In the genomic region with DNA sequence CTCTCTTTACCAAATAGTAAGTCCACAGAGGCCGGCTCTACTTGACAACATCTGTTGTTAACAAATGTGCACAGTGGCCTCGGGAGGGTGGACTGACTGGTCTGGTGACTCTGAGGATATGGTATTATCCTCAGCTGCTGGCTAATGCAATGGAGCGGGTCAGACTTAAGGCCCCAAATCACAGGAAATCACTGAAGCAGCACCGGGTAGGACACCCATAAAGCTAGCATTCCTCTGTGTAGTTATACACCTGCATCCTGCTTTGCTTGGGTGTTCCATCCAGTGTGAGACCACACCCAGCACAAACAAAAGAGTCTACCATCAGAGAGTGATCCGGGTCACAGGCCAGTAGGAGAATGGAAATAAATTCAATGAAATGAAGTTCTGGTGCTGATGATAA, we compare ENCODE assay signal across 14 mouse cellular contexts.
"Had no signal": no experiment of that assay in that cellular context is flagged by ENCODE, and none has a peak within 500 bp of the region (broad histone marks: within the 10 kb centered on the region; RNA-seq: fewer than 3 reads in every experiment).

No protein-coding gene starts in this region.

- H3K27me3 ChIP-seq: intestine, embryonic 15.5 days; limb, embryonic 15.5 days; liver, embryonic 13.5 days; neural tube, embryonic 12.5 days had no signal

- H3K9me3 ChIP-seq: intestine, embryonic 15.5 days; limb, embryonic 15.5 days; liver, embryonic 13.5 days; midbrain, embryonic 10.5 days; neural tube, embryonic 12.5 days had no signal

- H3K27ac ChIP-seq: intestine, embryonic 15.5 days; limb, embryonic 15.5 days; liver, embryonic 13.5 days; midbrain, embryonic 10.5 days; neural tube, embryonic 12.5 days had no signal

- ATAC-seq: intestine, embryonic 15.5 days had no signal

- H3K4me2 ChIP-seq: intestine, embryonic 15.5 days; limb, embryonic 15.5 days; liver, embryonic 13.5 days; neural tube, embryonic 12.5 days had no signal

- DNase-seq: kidney, adult 2 months; layer of hippocampus, postnatal 36 days; liver, embryonic 13.5 days; lung, adult 18-20 months; lung, postnatal 10 days; lung, postnatal 4 days; midbrain, embryonic 14.5 days; thymus, adult 18-20 months; thymus, postnatal 25 days had no signal

- H3K4me1 ChIP-seq: intestine, embryonic 15.5 days; liver, embryonic 13.5 days; midbrain, embryonic 10.5 days; neural tube, embryonic 12.5 days had no signal

- H3K36me3 ChIP-seq: intestine, embryonic 15.5 days; limb, embryonic 15.5 days; liver, embryonic 13.5 days; midbrain, embryonic 10.5 days; neural tube, embryonic 12.5 days had no signal

- H3K9ac ChIP-seq: intestine, embryonic 15.5 days; limb, embryonic 15.5 days; liver, embryonic 13.5 days; neural tube, embryonic 12.5 days had no signal

- H3K4me3 ChIP-seq: intestine, embryonic 15.5 days; limb, embryonic 15.5 days; liver, embryonic 13.5 days; midbrain, embryonic 10.5 days; myocyte; neural tube, embryonic 12.5 days had no signal
